Mouse (Mus musculus): Measurements from ENCODE around the gene Clip1.

DNA sequence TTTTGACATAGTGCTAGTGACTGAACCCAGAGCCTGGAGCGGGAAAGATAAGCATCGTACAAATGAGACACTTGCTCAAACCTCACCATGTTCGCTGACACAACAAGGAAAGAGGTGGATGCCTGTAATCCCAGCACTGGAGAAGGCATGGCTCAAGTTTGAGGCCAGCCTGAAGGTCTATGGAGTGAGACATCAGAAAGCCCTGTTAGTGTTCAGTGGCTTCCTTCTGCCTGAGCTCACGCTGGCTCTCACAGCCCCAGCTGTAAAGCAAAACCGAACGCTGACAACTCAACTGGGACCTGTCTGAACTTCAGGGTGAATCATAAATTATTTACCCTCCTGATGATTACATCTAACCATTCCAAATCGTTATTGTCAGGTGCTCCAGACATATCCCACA is 18.5 kb downstream of the Clip1 start:
- TF ChIP-seq CTCF (IDR thresholded peaks at IDR 0.05; ENCODE audit: extremely low read depth, insufficient read depth, low read length) (no peak), POLR2A (IDR thresholded peaks at IDR 0.05; ENCODE audit: extremely low read depth, insufficient read depth, low read length) (no peak)
